Mouse (Mus musculus) gastrocnemius, adult 8-10 months (tissue): ENCODE measurements at regions not wholly inside any gene's neighbourhood (a gene's known extent, or its start where the extent isn't known, plus 50 kb on each side); places are given as distances from the start of the nearest gene placed in this dataset.

Experiments
- DNase-seq, 2 experiments: peaks; one replicate each; pipeline ENCODE4 v3.0.0; 2022; ENCODE audit warnings: low spot score in 2 of 2

GRCm38 (mm10) chr10:23492971-23493370 is 142.4 kb upstream of the Eya4 start:
- no peak for DNase-seq

- no peak for DNase-seq
Measured at GRCm38 (mm10) chr10:23488996-23489395, 138.4 kb upstream of the Eya4 start.

GRCm38 (mm10) chr10:23480474-23480873 is 129.9 kb upstream of the Eya4 start:
- DNase-seq = no peak

GRCm38 (mm10) chr10:23478902-23479301 is 128.3 kb upstream of the Eya4 start:
- no peak for DNase-seq

GRCm38 (mm10) chr10:23477104-23477503 is 126.5 kb upstream of the Eya4 start:
- DNase-seq = no peak

- no peak for DNase-seq
Measured at GRCm38 (mm10) chr10:23450997-23451396, 100.4 kb upstream of the Eya4 start.

- no peak for DNase-seq
Measured at GRCm38 (mm10) chr10:23450647-23450979, 100.0 kb upstream of the Eya4 start.

- peak; percentile 11 to 33 for DNase-seq
Measured at GRCm38 (mm10) chr10:23449860-23450646, 99.5 kb upstream of the Eya4 start.

GRCm38 (mm10) chr10:23448976-23449859 is 98.6 kb upstream of the Eya4 start:
- DNase-seq = no peak

GRCm38 (mm10) chr10:23430376-23430775 is 79.8 kb upstream of the Eya4 start:
- no peak for DNase-seq

GRCm38 (mm10) chr10:23413794-23414518 is 63.4 kb upstream of the Eya4 start:
- DNase-seq = no peak

- DNase-seq = peak in 1 of 2 experiments; percentile 7
Measured at GRCm38 (mm10) chr10:23403351-23403938, 52.9 kb upstream of the Eya4 start.
